Mouse (Mus musculus): ENCODE results near the gene Fxyd1. TPM values are rescaled to one million over a fixed set of nuclear protein-coding genes. Genes with fewer than 3 reads are reported as not detected.

Fxyd1 gene
- total RNA-seq, 1 experiment from 2014 or later: not detected

GRCm38 (mm10) chr7:31055883-31056282 lies 1.1 kb downstream of the Fxyd1 start:
- ATAC-seq (replicated peaks; ENCODE audit: insufficient number of reproducible peaks, low FRiP score, low TSS enrichment, poor library complexity, severe bottlenecking): no peak

DNA sequence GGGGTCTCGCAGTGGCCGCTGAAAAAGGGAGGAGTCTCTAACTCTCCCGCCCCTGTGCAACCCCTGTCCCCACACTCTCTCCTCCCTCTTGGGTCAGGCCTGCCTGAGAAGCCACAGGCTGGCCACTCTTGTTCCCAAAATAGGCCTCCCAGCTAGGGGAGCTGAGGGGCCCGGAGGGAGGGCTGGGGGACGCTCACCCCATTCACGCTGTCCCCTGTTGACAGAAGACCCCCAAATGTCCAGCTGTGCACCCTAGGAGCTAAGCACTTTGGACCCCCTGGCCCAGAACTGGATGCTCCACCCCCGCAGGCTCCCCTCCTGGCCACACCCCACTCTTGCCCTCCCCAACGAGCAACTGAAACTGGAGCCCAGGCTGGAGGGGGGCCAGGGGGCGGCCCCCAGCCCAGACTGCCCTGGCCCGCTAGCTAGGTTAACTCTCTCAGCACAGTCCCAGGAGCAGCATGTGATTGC lies 1.6 kb downstream of the Fxyd1 start:
- ATAC-seq (replicated peaks; ENCODE audit: insufficient number of reproducible peaks, low FRiP score, low TSS enrichment, poor library complexity, severe bottlenecking): no peak

GRCm38 (mm10) chr7:31054661-31055320 lies 2.2 kb downstream of the Fxyd1 start:
- ATAC-seq (replicated peaks; ENCODE audit: insufficient number of reproducible peaks, low FRiP score, low TSS enrichment, poor library complexity, severe bottlenecking): no peak

DNA sequence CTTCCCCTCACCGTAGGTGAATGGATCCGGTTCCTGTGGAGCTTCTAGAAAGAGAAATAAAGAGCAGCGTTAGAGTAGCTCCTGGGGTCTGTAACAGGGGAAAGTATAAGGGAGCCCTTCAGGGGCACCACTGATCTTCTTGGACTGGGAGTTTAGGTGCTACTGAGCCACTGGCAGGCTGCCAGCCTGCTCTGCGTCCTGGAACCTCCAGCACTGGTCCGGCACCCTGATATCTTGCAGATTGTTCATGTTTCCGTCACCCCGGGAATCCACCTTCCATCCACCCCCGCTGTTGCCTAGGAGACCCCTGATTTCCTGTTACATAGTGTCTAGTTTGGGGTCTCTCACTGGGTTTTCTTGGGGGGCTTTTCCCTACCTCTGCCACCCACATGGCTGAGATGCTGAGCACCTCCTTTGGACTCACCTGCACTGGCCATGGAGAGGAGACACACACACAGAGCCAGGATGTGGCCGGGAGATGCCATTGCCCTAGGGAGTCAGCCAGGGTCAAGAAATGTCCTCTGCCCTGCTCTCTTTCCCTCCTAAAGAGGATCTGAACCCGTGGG lies 3.0 kb downstream of the Fxyd1 start:
- no peak for ATAC-seq (replicated peaks; ENCODE audit: insufficient number of reproducible peaks, low FRiP score, low TSS enrichment, poor library complexity, severe bottlenecking)

GRCm38 (mm10) chr7:31052636-31053434 lies 4.2 kb downstream of the Fxyd1 start:
- no peak for ATAC-seq (replicated peaks; ENCODE audit: insufficient number of reproducible peaks, low FRiP score, low TSS enrichment, poor library complexity, severe bottlenecking)

DNA sequence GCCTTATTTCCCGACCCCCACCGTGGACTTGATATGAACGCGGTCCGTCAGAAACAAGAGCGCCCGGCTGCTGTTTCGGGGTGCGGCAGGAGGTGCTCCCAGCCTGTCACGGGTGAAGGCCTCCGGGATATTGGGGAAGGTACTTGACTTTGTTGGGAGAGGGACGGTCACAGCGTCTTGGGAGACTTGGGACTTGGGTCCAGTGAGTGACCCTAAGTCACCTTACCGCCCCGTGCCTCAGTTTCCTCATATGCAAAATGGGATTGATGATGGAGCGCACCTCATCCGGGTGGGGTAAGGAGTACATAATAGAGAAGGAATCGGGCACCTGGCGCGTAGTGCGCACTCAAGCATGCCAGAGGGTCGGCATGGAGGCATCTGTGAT lies 4.8 kb downstream of the Fxyd1 start:
- ATAC-seq (replicated peaks; ENCODE audit: insufficient number of reproducible peaks, low FRiP score, low TSS enrichment, poor library complexity, severe bottlenecking): no peak

- ATAC-seq (replicated peaks; ENCODE audit: insufficient number of reproducible peaks, low FRiP score, low TSS enrichment, poor library complexity, severe bottlenecking): no peak
Measured at GRCm38 (mm10) chr7:31051321-31052021, 5.5 kb downstream of the Fxyd1 start, which contains the start of gene Fxyd7. Fxyd7 (minus strand) TSS chr7:31051467.

DNA sequence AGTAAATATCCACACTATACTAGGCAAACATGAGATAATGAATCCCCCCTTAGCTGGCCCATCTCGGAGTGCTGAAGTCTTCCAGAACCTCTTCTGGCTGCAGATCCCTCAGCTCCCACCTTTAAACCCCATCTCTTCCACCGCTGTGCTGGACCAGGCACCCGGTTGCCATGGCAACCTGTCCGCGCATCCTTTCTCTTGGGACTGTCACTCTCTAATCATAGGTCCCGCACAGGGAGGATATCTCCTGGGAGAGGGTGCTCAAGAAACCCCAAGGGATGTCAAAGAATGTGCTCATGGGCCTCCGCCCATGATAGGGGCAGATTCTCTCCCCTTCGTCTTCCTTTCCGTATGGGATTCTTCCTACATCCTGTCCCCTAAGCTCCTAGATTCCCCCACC lies 6.1 kb downstream of the Fxyd1 start:
- no peak for ATAC-seq (replicated peaks; ENCODE audit: insufficient number of reproducible peaks, low FRiP score, low TSS enrichment, poor library complexity, severe bottlenecking)

DNA sequence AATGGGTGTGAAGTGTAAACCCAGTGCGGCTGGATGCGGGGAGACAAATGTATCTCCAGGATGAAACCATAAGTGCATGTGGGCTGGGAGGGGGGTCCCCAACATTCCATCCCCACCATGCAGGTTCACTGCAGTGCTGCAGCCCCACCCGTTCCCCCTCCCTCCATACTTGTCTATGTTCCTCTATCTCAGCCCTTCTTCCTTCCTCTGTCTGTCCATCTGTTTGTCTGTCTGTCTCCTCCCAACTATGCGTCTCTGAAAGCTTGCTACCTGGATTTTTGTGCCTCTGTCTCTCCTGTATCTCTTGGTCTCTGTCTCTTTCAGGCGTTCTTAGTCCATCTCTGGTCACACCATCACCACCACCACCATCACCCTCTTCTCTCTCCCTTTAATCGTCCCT lies 6.5 kb downstream of the Fxyd1 start:
- no peak for ATAC-seq (replicated peaks; ENCODE audit: insufficient number of reproducible peaks, low FRiP score, low TSS enrichment, poor library complexity, severe bottlenecking)

DNA sequence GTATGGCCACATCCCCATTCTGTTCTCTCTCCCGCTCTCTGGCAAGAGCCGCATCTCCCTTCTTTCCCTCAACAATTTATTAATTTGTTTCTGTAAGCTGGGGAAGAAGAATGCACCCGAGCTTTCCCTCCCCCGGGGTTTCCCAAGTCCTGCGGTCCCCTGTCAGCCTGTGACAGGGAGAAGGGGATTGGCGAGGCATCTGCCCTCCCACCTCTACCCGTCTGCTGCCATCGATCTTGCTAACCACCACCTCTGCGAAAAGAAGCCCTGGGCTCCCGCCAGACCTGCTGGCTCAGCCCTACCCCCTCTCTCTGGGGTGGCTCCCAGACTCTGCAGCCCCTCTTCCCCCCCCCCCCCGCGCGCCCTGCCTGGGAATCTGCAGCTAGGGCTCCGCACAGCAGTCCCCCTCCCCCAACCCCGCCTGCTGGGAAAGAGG lies 7.1 kb downstream of the Fxyd1 start:
- ATAC-seq (replicated peaks; ENCODE audit: insufficient number of reproducible peaks, low FRiP score, low TSS enrichment, poor library complexity, severe bottlenecking): no peak

GRCm38 (mm10) chr7:31049135-31049845 lies 7.7 kb downstream of the Fxyd1 start:
- ATAC-seq (replicated peaks; ENCODE audit: insufficient number of reproducible peaks, low FRiP score, low TSS enrichment, poor library complexity, severe bottlenecking): no peak

DNA sequence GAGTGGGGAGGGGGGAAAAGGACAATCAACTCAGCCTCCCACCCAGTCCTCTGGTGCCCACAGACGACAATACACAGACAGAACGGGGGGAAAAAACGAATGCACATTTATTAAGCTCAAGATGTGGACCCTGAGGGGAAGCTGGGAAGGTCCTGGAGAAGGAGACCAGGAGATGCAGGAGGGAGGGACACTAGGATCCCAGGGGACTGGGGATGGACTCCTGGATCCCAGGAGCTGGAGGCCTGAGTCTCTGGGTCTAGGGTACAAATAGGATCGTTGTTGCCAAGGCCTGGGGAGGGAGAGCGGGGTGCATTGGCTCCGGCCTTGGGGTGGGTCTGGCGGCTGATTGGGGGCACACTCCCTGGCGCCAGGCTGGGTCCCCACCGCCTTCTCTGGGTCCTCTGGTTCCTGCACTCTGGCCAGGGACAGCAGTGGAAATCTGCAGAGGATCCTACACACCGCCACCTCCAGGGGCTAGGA lies 14.5 kb downstream of the Fxyd1 start, which contains the start of gene Fxyd5:
Gene Fxyd5 (minus strand): TSS at position 51 of the 480 bp plus-strand sequence.
- no peak for ATAC-seq (replicated peaks; ENCODE audit: insufficient number of reproducible peaks, low FRiP score, low TSS enrichment, poor library complexity, severe bottlenecking)

- peak; percentile 72 for ATAC-seq (replicated peaks; ENCODE audit: insufficient number of reproducible peaks, low FRiP score, low TSS enrichment, poor library complexity, severe bottlenecking)
Measured at GRCm38 (mm10) chr7:31041662-31042315, 15.2 kb downstream of the Fxyd1 start.

- ATAC-seq (replicated peaks; ENCODE audit: insufficient number of reproducible peaks, low FRiP score, low TSS enrichment, poor library complexity, severe bottlenecking): 0 out of 2 replicates have a peak, but pooled peaks have one; percentile 1
Measured at GRCm38 (mm10) chr7:31041023-31041407, 16.0 kb downstream of the Fxyd1 start.

DNA sequence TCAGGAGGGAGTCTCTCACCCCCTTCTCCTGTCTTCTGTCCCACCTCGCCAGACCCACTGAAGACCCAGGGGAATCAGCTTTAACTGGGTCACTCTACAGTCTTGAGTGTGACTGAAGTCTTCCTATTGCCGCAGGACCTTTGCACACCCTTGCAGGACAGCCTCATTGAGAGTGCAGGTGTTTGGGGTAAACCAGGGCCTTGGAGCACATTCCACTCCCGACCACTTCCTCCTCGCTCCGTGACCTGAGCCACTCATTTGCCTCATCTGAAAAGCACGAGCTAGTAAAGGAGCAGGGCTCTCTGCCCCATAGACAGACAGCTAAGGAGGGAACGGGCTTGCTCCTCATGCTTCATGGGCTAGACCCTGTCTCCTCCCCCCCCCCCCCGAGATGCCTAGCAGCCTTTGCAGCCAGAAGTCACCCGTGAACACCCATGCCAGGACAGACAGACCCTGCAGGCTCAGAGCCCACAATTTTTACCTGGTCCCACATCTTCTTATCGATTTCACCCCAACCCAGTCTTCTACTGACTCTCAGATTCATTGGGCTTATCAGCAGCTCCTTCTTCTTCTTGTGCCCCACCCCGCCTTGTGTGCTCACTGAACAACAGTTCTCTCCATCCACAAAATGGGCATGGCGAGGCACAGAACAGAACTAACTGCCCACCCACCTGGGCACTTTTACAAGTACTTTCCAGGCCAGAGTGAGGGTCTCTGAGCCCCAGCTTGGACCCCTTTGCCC lies 16.5 kb downstream of the Fxyd1 start:
- no peak for ATAC-seq (replicated peaks; ENCODE audit: insufficient number of reproducible peaks, low FRiP score, low TSS enrichment, poor library complexity, severe bottlenecking)

DNA sequence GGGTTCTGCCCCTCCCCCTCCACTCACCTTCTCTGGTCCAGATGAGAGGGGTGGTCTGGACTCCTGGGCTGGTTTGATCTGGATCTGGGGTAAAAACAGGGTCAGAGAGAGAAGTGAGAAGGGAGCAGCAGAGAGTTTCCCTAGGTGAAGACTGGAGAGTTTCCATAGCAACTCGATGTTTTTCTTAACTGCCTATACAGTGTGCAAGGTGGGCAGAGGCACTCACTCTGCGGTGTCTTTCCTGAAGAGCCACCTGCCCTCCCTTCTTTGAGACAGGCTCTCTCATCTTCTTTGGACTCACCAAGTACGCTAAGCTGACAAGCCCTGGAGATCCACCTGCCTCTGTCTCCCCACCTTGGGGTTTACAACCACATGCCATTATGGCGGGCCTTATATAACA lies 18.0 kb downstream of the Fxyd1 start:
- ATAC-seq (replicated peaks; ENCODE audit: insufficient number of reproducible peaks, low FRiP score, low TSS enrichment, poor library complexity, severe bottlenecking): no peak

- ATAC-seq (replicated peaks; ENCODE audit: insufficient number of reproducible peaks, low FRiP score, low TSS enrichment, poor library complexity, severe bottlenecking): no peak
Measured at GRCm38 (mm10) chr7:31037675-31038074, 19.3 kb downstream of the Fxyd1 start.
